In the genomic region with DNA sequence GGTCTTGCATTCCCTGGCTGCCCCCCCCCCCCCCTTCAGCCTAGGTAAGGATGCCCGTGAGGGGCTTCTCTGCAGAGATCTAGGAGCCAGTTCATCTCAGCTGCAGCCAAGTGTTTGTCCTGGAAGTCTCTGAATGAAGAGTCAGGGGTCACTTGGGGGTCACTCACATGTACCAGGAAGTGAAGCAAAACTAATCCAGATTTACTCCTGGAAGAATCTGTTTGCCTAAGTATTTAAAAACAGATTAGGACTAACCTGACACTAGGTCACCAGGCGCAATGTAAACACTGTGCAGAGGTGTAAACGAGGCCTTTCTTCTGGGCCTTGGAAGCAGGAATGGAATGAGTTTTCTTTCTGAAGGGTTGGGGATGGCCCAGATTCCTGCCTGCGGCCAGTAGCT, we compare ENCODE assay signal across 24 mouse cellular contexts. TPM values are rescaled to one million over a fixed set of nuclear protein-coding genes. Genes with fewer than 3 reads are reported as not detected.
DNase-seq lines count a peak whose midpoint lies in the region; ATAC-seq and TF ChIP-seq lines count a peak whose summit lies in the region.
"Had no signal": no experiment of that assay in that cellular context is flagged by ENCODE, and none has a peak within 500 bp of the region (broad histone marks: within the 10 kb centered on the region; RNA-seq: fewer than 3 reads in every experiment).

No protein-coding gene starts in this region.

- H3K36me3 ChIP-seq in kidney, postnatal 0 days (ENCODE audit: insufficient read depth, low read length): peaks cover 9% of the 10 kb centered on the region; the same call in 1 of the 2 replicates
- peaks cover 30% of the 10 kb centered on the region for H3K36me3 ChIP-seq in kidney, embryonic 15.5 days
- H3K36me3 ChIP-seq in heart, embryonic 11.5 days (ENCODE audit: control insufficient read depth, insufficient read depth, low read length): peaks cover 4% of the 10 kb centered on the region; the same call in 1 of the 2 replicates
- H3K36me3 ChIP-seq in hindbrain, postnatal 0 days (ENCODE audit: insufficient read depth, low read length): peaks cover 19% of the 10 kb centered on the region; the same call in 1 of the 2 replicates

- no peaks in the 10 kb centered on the region for H3K9me3 ChIP-seq in kidney, postnatal 0 days (replicated peaks; ENCODE audit: low read length)
- no peaks in the 10 kb centered on the region for H3K9me3 ChIP-seq in kidney, embryonic 15.5 days (replicated peaks)
- no peaks in the 10 kb centered on the region for H3K9me3 ChIP-seq in heart, embryonic 11.5 days (replicated peaks; ENCODE audit: control insufficient read depth, low read length)
- no peaks in the 10 kb centered on the region for H3K9me3 ChIP-seq in hindbrain, postnatal 0 days (ENCODE audit: low read length)
- H3K9me3 ChIP-seq: embryonic facial prominence, embryonic 15.5 days had no signal

- no peak overlapping the region for H3K9ac ChIP-seq in kidney, postnatal 0 days (ENCODE audit: low read depth, low read length)
- H3K9ac ChIP-seq in kidney, embryonic 15.5 days: no peak overlapping the region
- H3K9ac ChIP-seq in heart, embryonic 11.5 days (ENCODE audit: low read depth, low read length): no peak overlapping the region
- no peak overlapping the region for H3K9ac ChIP-seq in hindbrain, postnatal 0 days (replicated peaks; ENCODE audit: low read length)
- H3K9ac ChIP-seq: embryonic facial prominence, embryonic 15.5 days had no signal

- H3K4me2 ChIP-seq in kidney, postnatal 0 days (ENCODE audit: low read length): no peak overlapping the region
- no peak overlapping the region for H3K4me2 ChIP-seq in kidney, embryonic 15.5 days
- H3K4me2 ChIP-seq in heart, embryonic 11.5 days: no peak overlapping the region
- no peak overlapping the region for H3K4me2 ChIP-seq in hindbrain, postnatal 0 days (ENCODE audit: low read depth, low read length)
- H3K4me2 ChIP-seq: embryonic facial prominence, embryonic 15.5 days had no signal

- peak; percentile 49 for DNase-seq in kidney, postnatal 0 days (ENCODE audit: low spot score)
- DNase-seq in R1 (ENCODE audit: low read depth, low spot score) (peak; percentile 64), liver (no peak)
- peak; percentile 62 for DNase-seq in embryo, embryonic 9.5 days (ENCODE audit: extremely low spot score)
- peak; percentile 26 for DNase-seq in retina, postnatal 1 day
- no peak for DNase-seq in hindbrain, postnatal 0 days (ENCODE audit: low spot score)
- DNase-seq: cerebellum, adult 18-20 months; cerebellum, postnatal 36 days; gastrocnemius, postnatal 36 days; kidney, adult 8-10 months; lung, adult 2 months; right cerebral cortex, adult 18-20 months had no signal

- H3K4me3 ChIP-seq in kidney, postnatal 0 days (replicated peaks; ENCODE audit: low read depth, low read length): no peak overlapping the region
- no peak overlapping the region for H3K4me3 ChIP-seq in kidney, embryonic 15.5 days (replicated peaks)
- no peak overlapping the region for H3K4me3 ChIP-seq in heart, embryonic 11.5 days (ENCODE audit: low read depth, low read length)
- no peak overlapping the region for H3K4me3 ChIP-seq in hindbrain, postnatal 0 days (ENCODE audit: low read length)
- H3K4me3 ChIP-seq: embryonic facial prominence, embryonic 15.5 days; megakaryocyte, embryonic 14.5 days had no signal

- no peaks in the 10 kb centered on the region for H3K27me3 ChIP-seq in kidney, postnatal 0 days (ENCODE audit: insufficient read depth, low read length)
- peaks cover 8% of the 10 kb centered on the region; the same call in 1 of the 2 replicates for H3K27me3 ChIP-seq in kidney, embryonic 15.5 days
- no peaks in the 10 kb centered on the region for H3K27me3 ChIP-seq in heart, embryonic 11.5 days (ENCODE audit: control insufficient read depth, insufficient read depth, low read length)
- no peaks in the 10 kb centered on the region for H3K27me3 ChIP-seq in hindbrain, postnatal 0 days (ENCODE audit: insufficient read depth, low read length)
- H3K27me3 ChIP-seq: CH12.LX; embryonic facial prominence, embryonic 15.5 days; megakaryocyte, embryonic 14.5 days had no signal

- ATAC-seq in kidney, postnatal 0 days (replicated peaks; ENCODE audit: low FRiP score, low read depth): no peak
- no peak for ATAC-seq in kidney, embryonic 15.5 days (replicated peaks; ENCODE audit: low FRiP score)
- no peak for ATAC-seq in heart, embryonic 11.5 days (replicated peaks; ENCODE audit: insufficient number of reproducible peaks, low FRiP score, low TSS enrichment)
- no peak for ATAC-seq in hindbrain, postnatal 0 days
- ATAC-seq: forebrain, embryonic 16.5 days; hindbrain, embryonic 16.5 days had no signal

- no peak for TF ChIP-seq CTCF in kidney, postnatal 0 days (IDR thresholded peaks at IDR 0.05; ENCODE audit: low read depth)
- no peak for TF ChIP-seq CTCF in hindbrain, postnatal 0 days (IDR thresholded peaks at IDR 0.05; ENCODE audit: low read depth)

- H3K4me1 ChIP-seq in kidney, postnatal 0 days (replicated peaks; ENCODE audit: insufficient read depth, low read length): peaks cover 9% of the 10 kb centered on the region
- H3K4me1 ChIP-seq in kidney, embryonic 15.5 days: peaks cover 31% of the 10 kb centered on the region
- H3K4me1 ChIP-seq in heart, embryonic 11.5 days (ENCODE audit: control insufficient read depth, insufficient read depth, low read length): no peaks in the 10 kb centered on the region
- H3K4me1 ChIP-seq in hindbrain, postnatal 0 days (ENCODE audit: insufficient read depth, low read length): peaks cover 2% of the 10 kb centered on the region; the same call in 1 of the 2 replicates

- H3K27ac ChIP-seq in kidney, postnatal 0 days: no peak overlapping the region
- no peak overlapping the region for H3K27ac ChIP-seq in kidney, embryonic 15.5 days
- H3K27ac ChIP-seq in heart, embryonic 11.5 days (ENCODE audit: low read depth, low read length): no peak overlapping the region
- no peak overlapping the region for H3K27ac ChIP-seq in hindbrain, postnatal 0 days
- H3K27ac ChIP-seq: embryonic facial prominence, embryonic 15.5 days had no signal

- WGBS in kidney, postnatal 0 days: 31% methylated on average over 4 of the region's 4 CpGs
- WGBS in kidney, embryonic 15.5 days: 31% methylated on average over 4 of the region's 4 CpGs
- 33% methylated on average over 4 of the region's 4 CpGs for WGBS in heart, embryonic 11.5 days (ENCODE audit: insufficient replicate concordance)
- WGBS in hindbrain, postnatal 0 days: 44% methylated on average over 4 of the region's 4 CpGs

RNA-seq across cellular contexts. Expression of a gene that starts 45.3 kb away (rescaled TPM):
- not detected in 2 replicates for polyA plus RNA-seq in kidney, postnatal 0 days (2015; fragmentation: Nextera tagmentation; extraction: Ambion mirVana)
- 0.10 TPM in 1 of 2 replicates, not detected in the other for polyA plus RNA-seq in kidney, embryonic 15.5 days (2015; fragmentation: Nextera tagmentation; extraction: Ambion mirVana)
- 0.17 and 0.39 TPM in 2 replicates for polyA plus RNA-seq in heart, embryonic 11.5 days (2014; fragmentation: Nextera tagmentation; extraction: Ambion mirVana)
- total RNA-seq in hindbrain, postnatal 0 days (2014; rRNA removed): 22.1 and 27.7 TPM in 2 replicates
- 25.6 and 26.9 TPM in 2 replicates for polyA plus RNA-seq in hindbrain, postnatal 0 days (2015; fragmentation: Nextera tagmentation; extraction: Ambion mirVana)
- total RNA-seq: adrenal gland, postnatal 4 days; CH12.LX; liver, adult 2 months; MEL; neutrophil, adult 5-6 weeks had no signal
- polyA plus RNA-seq: heart, embryonic 16.5 days; liver, adult 2 months had no signal

Comparison
In these comparisons a context has a peak if more than half of its experiments do, and no peak if none do; other contexts are left out.
1. DNase-seq: peak in kidney, postnatal 0 days (single experiment), R1 (single experiment), embryo, embryonic 9.5 days (single experiment) and retina, postnatal 1 day (single experiment); none in hindbrain, postnatal 0 days (single experiment) and liver (single experiment).
2. RNA of a gene that starts 45.3 kb away (polyA plus RNA-seq): 25.6 to 26.9 TPM in hindbrain, postnatal 0 days; 0.17 to 0.39 TPM in heart, embryonic 11.5 days, 0.10 TPM in kidney, embryonic 15.5 days and not detected in kidney, postnatal 0 days; every median in the first group is over 10 times any median in the second.